Mouse (Mus musculus): ENCODE measurements around the gene Ssbp2. TPM values are rescaled to one million over a fixed set of nuclear protein-coding genes. Genes with fewer than 3 reads are reported as not detected.

Ssbp2 gene
- polyA plus RNA-seq, 1 experiment from 2014 or later = 123 TPM

DNA sequence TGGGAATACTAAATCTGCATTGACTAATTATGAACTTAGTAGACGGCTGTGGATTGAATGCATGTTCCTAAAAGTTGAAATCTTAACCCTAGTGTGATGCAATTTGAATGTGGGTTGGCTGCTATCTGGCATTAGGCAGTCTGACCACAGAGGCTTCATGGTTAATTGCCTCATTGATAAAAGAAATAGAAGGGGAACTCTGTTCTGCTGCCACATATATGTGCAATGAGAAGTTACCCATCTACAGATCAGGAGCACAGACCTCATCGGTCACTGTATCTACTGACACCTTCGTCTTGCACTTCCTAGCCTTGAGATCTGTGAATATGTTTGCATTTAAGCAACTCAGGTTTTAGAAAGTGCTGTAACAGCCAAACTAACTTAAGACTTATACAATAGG is 151.8 kb downstream of the Ssbp2 start:
- no peaks in the 10 kb centered on the region for H3K36me3 ChIP-seq
- no peak overlapping the region for H3K4me2 ChIP-seq
- 0 out of 2 replicates have a peak, but pooled peaks cover 6% of the 10 kb centered on the region for H3K4me1 ChIP-seq
- no peak overlapping the region for H3K4me3 ChIP-seq (replicated peaks)
- WGBS = 89% methylated on average over 3 of the region's 3 CpGs
- H3K27ac ChIP-seq = no peak overlapping the region
- no peaks in the 10 kb centered on the region for H3K27me3 ChIP-seq
- no peak for ATAC-seq (replicated peaks; ENCODE audit: low FRiP score)
- H3K9me3 ChIP-seq (replicated peaks) = no peaks in the 10 kb centered on the region
- no peak overlapping the region for H3K9ac ChIP-seq

DNA sequence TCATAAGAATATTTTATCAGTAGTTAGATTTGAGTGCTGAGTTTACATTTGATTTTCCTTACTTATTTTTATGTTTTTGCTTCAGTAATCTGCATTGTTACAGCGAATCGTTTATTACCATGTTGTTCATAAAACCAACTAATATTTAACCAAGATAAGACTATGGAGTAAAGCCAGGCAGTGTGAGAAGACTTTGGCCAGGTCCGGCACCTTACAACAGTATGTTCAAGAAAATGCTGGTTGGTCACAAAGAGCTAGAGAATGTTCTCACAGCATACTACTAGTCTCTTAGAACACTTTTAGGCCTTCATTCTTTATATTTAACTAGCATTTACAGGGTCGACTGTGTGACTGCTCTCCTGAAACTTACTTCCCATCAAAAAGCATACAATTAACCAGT is 152.5 kb downstream of the Ssbp2 start:
- ATAC-seq (replicated peaks; ENCODE audit: low FRiP score) = no peak
- H3K4me2 ChIP-seq = no peak overlapping the region
- no peaks in the 10 kb centered on the region for H3K9me3 ChIP-seq (replicated peaks)
- 0 out of 2 replicates have a peak, but pooled peaks cover 2% of the 10 kb centered on the region for H3K4me1 ChIP-seq
- no peaks in the 10 kb centered on the region for H3K27me3 ChIP-seq
- no peaks in the 10 kb centered on the region for H3K36me3 ChIP-seq
- H3K4me3 ChIP-seq (replicated peaks) = no peak overlapping the region
- H3K27ac ChIP-seq = no peak overlapping the region
- WGBS = 76% methylated on average over 4 of the region's 4 CpGs
- H3K9ac ChIP-seq = no peak overlapping the region

DNA sequence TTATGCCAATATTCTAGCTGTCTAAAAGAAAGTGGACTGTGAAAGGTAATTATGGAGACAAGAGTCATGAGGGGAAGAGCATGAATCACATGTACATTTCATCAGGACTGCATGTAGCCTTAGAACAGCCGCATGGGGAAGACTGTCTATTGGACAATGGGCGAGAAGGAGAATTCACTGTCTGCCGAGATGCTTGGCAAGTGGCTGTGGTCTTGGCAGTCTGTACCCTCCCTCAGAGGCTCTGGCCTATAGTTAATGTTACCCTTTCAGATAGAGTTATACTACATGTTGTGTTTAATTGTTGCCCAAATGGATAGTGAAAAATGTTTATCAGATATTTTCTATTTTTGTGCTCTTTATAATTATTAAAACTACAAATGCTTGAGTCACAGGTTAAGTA is 156.0 kb downstream of the Ssbp2 start:
- Histone ChIP-seq H3K9me3 (replicated peaks) (no peaks in the 10 kb centered on the region), H3K36me3 (no peaks in the 10 kb centered on the region), H3K4me2 (no peak overlapping the region), H3K27ac (no peak overlapping the region), H3K9ac (no peak overlapping the region), H3K27me3 (no peaks in the 10 kb centered on the region), H3K4me1 (no peaks in the 10 kb centered on the region), H3K4me3 (replicated peaks) (no peak overlapping the region)
- ATAC-seq (replicated peaks; ENCODE audit: low FRiP score) = no peak
- 88% methylated on average over 3 of the region's 3 CpGs for WGBS

DNA sequence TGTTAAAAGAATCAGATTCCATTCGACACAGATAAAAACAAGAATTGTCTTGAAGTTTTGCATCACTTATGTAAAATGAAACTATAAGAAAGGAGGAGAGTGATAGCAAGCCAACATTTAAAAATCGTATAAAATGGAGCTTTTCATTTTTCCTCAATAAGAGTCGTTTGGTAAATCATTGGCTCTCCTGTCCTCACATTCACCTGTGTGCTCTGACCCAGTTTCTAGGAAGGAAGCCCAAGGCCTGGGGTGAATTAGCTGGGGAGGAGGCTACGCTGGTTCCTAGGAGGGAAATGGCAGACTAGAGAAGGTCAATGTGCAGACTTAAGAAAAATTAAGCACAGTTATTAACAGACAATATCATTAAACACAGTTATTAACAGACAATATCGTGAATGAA is 156.8 kb downstream of the Ssbp2 start:
- no peak overlapping the region for H3K4me3 ChIP-seq (replicated peaks)
- 84% methylated on average over 5 of the region's 5 CpGs for WGBS
- no peaks in the 10 kb centered on the region for H3K9me3 ChIP-seq (replicated peaks)
- no peaks in the 10 kb centered on the region for H3K36me3 ChIP-seq
- H3K27me3 ChIP-seq = no peaks in the 10 kb centered on the region
- H3K4me2 ChIP-seq = no peak overlapping the region
- H3K4me1 ChIP-seq = no peaks in the 10 kb centered on the region
- H3K27ac ChIP-seq = no peak overlapping the region
- H3K9ac ChIP-seq = no peak overlapping the region
- ATAC-seq (replicated peaks; ENCODE audit: low FRiP score) = no peak

DNA sequence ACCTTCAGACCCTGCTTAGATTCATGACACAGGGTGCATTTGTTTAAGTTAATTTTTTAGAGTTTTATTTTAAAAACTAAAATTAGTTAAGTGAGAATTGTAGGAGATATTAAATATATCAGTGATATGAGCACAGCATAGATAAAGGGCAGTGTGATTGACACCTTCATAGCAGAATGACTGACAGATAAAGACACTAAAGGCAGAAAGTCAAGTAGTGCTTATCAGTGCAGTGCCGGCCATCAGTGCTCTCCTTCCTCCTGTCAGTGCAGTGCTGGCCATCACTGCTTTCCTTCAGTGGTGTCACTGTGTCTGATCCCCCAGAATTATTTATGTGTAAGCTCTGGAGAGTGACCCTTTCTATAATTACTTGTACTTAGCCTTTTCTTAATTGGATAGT is 159.3 kb downstream of the Ssbp2 start:
- no peak overlapping the region for H3K9ac ChIP-seq
- no peak overlapping the region for H3K4me3 ChIP-seq (replicated peaks)
- H3K27ac ChIP-seq = no peak overlapping the region
- WGBS = 59% methylated on average over 1 of the region's 1 CpGs
- H3K4me1 ChIP-seq = no peaks in the 10 kb centered on the region
- H3K4me2 ChIP-seq = no peak overlapping the region
- no peaks in the 10 kb centered on the region for H3K27me3 ChIP-seq
- no peaks in the 10 kb centered on the region for H3K36me3 ChIP-seq
- ATAC-seq (replicated peaks; ENCODE audit: low FRiP score) = no peak
- no peaks in the 10 kb centered on the region for H3K9me3 ChIP-seq (replicated peaks)

DNA sequence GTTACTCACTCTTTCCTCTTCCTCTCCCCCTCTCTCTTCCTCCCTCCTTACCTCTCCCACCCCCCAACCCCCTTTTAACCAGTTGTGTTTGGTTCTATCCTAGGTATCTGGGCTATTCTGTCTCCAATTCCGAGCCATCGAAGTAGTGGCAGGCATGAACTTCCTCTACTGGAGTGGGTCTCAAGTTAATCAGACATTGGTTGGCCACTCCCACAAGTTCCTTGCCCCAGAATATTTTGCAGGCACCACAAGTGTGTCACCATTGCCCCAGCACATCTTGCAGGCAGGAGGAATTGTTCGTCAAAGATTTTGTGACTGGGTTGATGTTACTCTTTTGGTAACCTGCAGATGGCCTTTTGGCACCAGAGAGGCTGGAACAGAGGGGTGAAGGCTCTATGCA is 160.5 kb downstream of the Ssbp2 start:
- Histone ChIP-seq H3K27ac (no peak overlapping the region), H3K9ac (no peak overlapping the region), H3K4me2 (no peak overlapping the region), H3K4me1 (no peaks in the 10 kb centered on the region), H3K4me3 (replicated peaks) (no peak overlapping the region), H3K9me3 (replicated peaks) (no peaks in the 10 kb centered on the region), H3K27me3 (no peaks in the 10 kb centered on the region), H3K36me3 (no peaks in the 10 kb centered on the region)
- 93% methylated on average over 3 of the region's 3 CpGs for WGBS
- ATAC-seq (replicated peaks; ENCODE audit: low FRiP score) = no peak

DNA sequence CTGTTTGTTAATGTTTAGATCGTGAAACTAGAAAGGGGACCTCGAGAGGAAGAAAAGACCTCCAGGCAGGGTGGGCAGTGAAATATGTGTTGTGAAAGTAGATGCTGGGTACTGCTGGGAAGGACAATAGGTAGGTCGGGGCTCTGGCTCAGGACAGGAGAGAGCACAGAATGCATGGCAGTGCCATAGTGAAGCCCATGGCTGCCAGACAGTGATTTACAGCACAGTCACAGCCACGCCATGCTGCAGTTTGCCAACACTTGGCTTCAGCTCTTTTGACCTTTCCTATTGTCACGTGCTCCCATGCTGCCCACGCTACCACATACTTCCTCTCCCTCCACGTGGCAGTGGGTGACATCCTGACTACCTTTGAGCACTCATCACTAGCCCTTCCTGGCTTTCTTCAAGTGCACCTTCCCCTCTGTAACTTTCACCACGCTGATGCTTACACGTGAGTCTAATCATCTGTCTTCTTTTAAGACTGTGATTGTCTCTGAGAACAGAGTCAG is 171.3 kb downstream of the Ssbp2 start:
- ATAC-seq (replicated peaks; ENCODE audit: low FRiP score) = peak; percentile 69; the same call in 1 of the 2 replicates
- Histone ChIP-seq H3K4me2 (no peak overlapping the region), H3K27ac (no peak overlapping the region), H3K9ac (no peak overlapping the region), H3K27me3 (no peaks in the 10 kb centered on the region), H3K9me3 (replicated peaks) (no peaks in the 10 kb centered on the region), H3K36me3 (no peaks in the 10 kb centered on the region), H3K4me3 (replicated peaks) (no peak overlapping the region), H3K4me1 (peaks cover 6% of the 10 kb centered on the region; the same call in 1 of the 2 replicates)
- 33% methylated on average over 9 of the region's 9 CpGs for WGBS

DNA sequence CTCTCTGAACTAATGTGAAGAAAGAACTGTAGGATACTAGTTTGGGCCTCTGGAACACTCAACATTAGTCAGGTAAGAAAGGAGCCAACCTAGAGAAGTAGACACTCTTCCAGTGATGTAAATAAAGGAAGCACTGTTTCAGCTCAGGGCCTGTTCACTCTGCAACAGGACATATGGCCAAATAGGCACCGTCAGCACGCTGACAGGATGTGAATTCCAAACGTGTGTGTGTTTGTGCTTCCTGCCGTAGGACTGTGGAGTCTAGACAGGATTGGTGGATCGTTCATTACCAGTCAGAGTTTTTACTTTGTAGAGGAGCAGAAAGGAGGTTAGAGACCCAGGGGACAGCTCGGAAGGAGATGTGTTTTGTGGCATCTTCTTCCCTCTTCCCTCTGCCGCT is 174.0 kb downstream of the Ssbp2 start:
- Histone ChIP-seq H3K4me1 (peaks cover 6% of the 10 kb centered on the region; the same call in 1 of the 2 replicates), H3K36me3 (no peaks in the 10 kb centered on the region), H3K4me3 (replicated peaks) (no peak overlapping the region), H3K9me3 (replicated peaks) (no peaks in the 10 kb centered on the region), H3K4me2 (no peak overlapping the region), H3K27ac (no peak overlapping the region), H3K9ac (no peak overlapping the region), H3K27me3 (no peaks in the 10 kb centered on the region)
- ATAC-seq (replicated peaks; ENCODE audit: low FRiP score) = no peak
- 44% methylated on average over 7 of the region's 7 CpGs for WGBS

DNA sequence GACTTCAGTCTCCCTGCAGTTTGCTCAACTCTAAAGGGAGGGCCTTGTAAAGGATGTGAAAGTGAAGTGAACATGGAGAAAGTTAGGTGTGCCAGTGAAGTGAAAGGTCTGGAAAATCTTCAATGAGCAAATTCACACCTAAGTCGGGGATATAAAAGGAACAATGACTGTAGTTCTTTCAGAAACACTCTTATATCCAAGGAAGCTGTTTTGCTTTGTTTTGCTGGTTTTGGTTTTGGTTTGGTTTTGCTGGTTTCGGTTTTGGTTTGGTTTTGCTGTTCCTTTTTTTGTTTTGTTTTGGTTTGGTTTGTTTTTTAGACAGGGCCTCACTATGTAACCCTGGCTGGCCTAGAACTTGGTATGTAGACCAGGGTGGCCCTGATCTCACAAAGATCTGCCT is 175.9 kb downstream of the Ssbp2 start:
- Histone ChIP-seq H3K4me1 (peaks cover 6% of the 10 kb centered on the region; the same call in 1 of the 2 replicates), H3K9me3 (replicated peaks) (no peaks in the 10 kb centered on the region), H3K27me3 (no peaks in the 10 kb centered on the region), H3K4me2 (no peak overlapping the region), H3K4me3 (replicated peaks) (no peak overlapping the region), H3K9ac (no peak overlapping the region), H3K27ac (no peak overlapping the region), H3K36me3 (no peaks in the 10 kb centered on the region)
- ATAC-seq (replicated peaks; ENCODE audit: low FRiP score) = no peak
- 81% methylated on average over 2 of the region's 2 CpGs for WGBS

DNA sequence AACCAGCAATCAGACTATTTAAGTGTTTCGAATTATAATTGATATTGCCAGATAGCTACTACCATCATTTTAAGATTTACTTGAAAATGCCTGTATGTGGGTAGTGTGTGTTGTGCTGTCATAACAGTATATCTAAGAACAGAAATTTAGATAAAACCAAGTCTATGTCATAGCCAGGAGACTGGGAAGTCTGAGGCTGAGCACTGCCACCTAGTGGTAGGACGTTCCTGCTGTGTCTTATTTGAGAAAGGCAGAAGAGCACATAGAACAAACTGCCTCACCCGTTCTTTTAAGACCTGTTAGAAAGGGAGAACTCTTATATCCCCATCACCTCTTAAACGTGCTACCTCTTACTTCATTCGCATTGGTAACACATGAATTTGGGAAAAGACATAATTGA is 176.7 kb downstream of the Ssbp2 start:
- WGBS = 21% methylated on average over 5 of the region's 5 CpGs
- Histone ChIP-seq H3K4me1 (no peaks in the 10 kb centered on the region), H3K4me3 (replicated peaks) (no peak overlapping the region), H3K9me3 (replicated peaks) (no peaks in the 10 kb centered on the region), H3K27ac (no peak overlapping the region), H3K9ac (no peak overlapping the region), H3K36me3 (no peaks in the 10 kb centered on the region), H3K27me3 (no peaks in the 10 kb centered on the region), H3K4me2 (no peak overlapping the region)
- ATAC-seq (replicated peaks; ENCODE audit: low FRiP score) = peak; percentile 81

DNA sequence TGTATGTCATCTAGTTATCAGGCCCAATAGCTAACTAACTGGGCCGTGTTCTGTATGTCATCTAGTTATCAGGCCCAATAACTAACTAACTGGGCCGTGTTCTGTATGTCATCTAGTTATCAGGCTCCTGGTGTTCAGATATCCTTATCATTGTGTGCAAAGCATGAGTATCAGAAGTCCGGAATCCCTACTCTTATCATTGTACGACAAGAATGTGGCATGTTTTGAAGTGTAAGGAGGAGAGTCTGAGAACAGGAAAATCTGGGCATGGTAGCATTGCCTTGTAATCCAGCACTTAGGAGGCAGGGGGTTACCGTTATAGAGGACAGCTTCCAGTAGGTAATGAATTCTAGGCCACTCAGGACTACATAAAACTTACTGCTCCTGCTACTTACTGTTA is 178.8 kb downstream of the Ssbp2 start:
- H3K27ac ChIP-seq = no peak overlapping the region
- ATAC-seq (replicated peaks; ENCODE audit: low FRiP score) = no peak
- no peak overlapping the region for H3K4me2 ChIP-seq
- H3K27me3 ChIP-seq = no peaks in the 10 kb centered on the region
- no peak overlapping the region for H3K4me3 ChIP-seq (replicated peaks)
- 78% methylated on average over 5 of the region's 5 CpGs for WGBS
- H3K9me3 ChIP-seq (replicated peaks) = no peaks in the 10 kb centered on the region
- no peak overlapping the region for H3K9ac ChIP-seq
- no peaks in the 10 kb centered on the region for H3K36me3 ChIP-seq
- H3K4me1 ChIP-seq = no peaks in the 10 kb centered on the region

DNA sequence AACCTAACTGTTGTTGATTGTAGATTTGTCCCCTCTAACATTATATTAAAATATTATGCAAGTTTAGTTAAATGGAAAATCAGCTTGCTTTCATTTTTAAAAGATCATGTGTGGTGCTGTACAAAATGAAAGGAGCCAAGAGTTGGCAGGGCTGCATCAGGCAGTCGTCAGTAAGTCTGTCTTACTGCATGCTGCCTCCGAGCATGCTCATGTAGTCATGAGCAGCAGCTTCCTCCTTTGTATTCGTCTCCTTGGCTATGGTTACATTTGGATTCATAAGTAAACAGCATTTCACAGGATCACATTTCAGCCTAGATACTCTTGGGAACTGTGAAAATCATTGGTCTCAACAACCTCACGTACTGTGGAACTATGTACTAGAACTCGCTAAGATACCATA is 180.1 kb downstream of the Ssbp2 start:
- 63% methylated on average over 5 of the region's 5 CpGs for WGBS

DNA sequence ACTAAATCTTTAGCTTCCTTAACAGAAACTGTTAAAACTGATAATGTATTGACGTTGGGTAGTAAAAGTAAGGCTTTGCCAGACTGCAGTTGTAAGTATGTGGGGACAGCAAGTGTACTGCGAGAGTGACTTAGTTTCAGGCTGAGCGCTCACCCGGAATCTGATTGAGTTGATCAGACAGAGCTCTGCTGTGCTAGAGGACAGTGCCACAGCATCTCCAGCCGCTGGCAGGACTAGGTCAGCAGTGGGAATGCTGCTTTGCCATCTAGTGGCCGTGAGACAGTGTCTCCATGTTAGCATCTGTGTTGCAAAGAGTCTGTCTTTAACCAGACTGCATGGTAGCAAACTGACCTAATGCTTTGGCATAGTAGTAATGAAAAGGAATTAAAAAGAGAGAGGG is 188.2 kb downstream of the Ssbp2 start:
- no peak overlapping the region for H3K4me2 ChIP-seq
- H3K27me3 ChIP-seq = no peaks in the 10 kb centered on the region
- ATAC-seq (replicated peaks; ENCODE audit: low FRiP score) = peak; percentile 90
- no peaks in the 10 kb centered on the region for H3K9me3 ChIP-seq (replicated peaks)
- no peak overlapping the region for H3K4me3 ChIP-seq (replicated peaks)
- H3K9ac ChIP-seq = no peak overlapping the region
- no peaks in the 10 kb centered on the region for H3K4me1 ChIP-seq
- no peak overlapping the region for H3K27ac ChIP-seq
- no peaks in the 10 kb centered on the region for H3K36me3 ChIP-seq
- WGBS = 36% methylated on average over 6 of the region's 6 CpGs

More for the DNA sequence above, 180.1 kb downstream of the Ssbp2 start:
- Histone ChIP-seq H3K9ac (no peak overlapping the region), H3K4me1 (no peaks in the 10 kb centered on the region), H3K36me3 (no peaks in the 10 kb centered on the region), H3K9me3 (replicated peaks) (no peaks in the 10 kb centered on the region), H3K4me2 (no peak overlapping the region), H3K27me3 (no peaks in the 10 kb centered on the region), H3K27ac (no peak overlapping the region), H3K4me3 (replicated peaks) (no peak overlapping the region)
- ATAC-seq (replicated peaks; ENCODE audit: low FRiP score) = no peak; the same call in 1 of the 2 replicates
